Mouse (Mus musculus): ENCODE results near the gene Eef1b2. TPM values are rescaled to one million over a fixed set of nuclear protein-coding genes. Genes with fewer than 3 reads are reported as not detected.

Eef1b2 gene
- polyA plus RNA-seq, 1 experiment from 2014 or later, result 333 TPM

GRCm38 (mm10) chr1:63219277-63219676 lies 42.7 kb downstream of the Eef1b2 start:
- no peak for ATAC-seq (replicated peaks; ENCODE audit: extremely low read depth, insufficient read depth, low FRiP score)
- no peak overlapping the region for H3K4me2 ChIP-seq (ENCODE audit: low read depth, low read length)
- no peak overlapping the region for H3K9ac ChIP-seq (ENCODE audit: low read length)
- 0 out of 2 replicates have a peak, but pooled peaks cover 2% of the 10 kb centered on the region for H3K9me3 ChIP-seq (replicated peaks; ENCODE audit: control insufficient read depth, low read length)
- no peaks in the 10 kb centered on the region for H3K27me3 ChIP-seq (ENCODE audit: control insufficient read depth, insufficient read depth, low read length)
- H3K36me3 ChIP-seq (ENCODE audit: control insufficient read depth, insufficient read depth), result no peaks in the 10 kb centered on the region
- no peak overlapping the region for H3K27ac ChIP-seq (ENCODE audit: low read length)
- 92% methylated on average over 4 of the region's 4 CpGs for WGBS
- no peaks in the 10 kb centered on the region for H3K4me1 ChIP-seq (ENCODE audit: control insufficient read depth, insufficient read depth, low read length)
- no peak overlapping the region for H3K4me3 ChIP-seq (ENCODE audit: low read length)

- WGBS, result 45% methylated on average over 4 of the region's 4 CpGs
- no peak for ATAC-seq (replicated peaks; ENCODE audit: extremely low read depth, insufficient read depth, low FRiP score)
- no peak overlapping the region for H3K27ac ChIP-seq (ENCODE audit: low read length)
Observed at GRCm38 (mm10) chr1:63225009-63225408, 48.4 kb downstream of the Eef1b2 start.

GRCm38 (mm10) chr1:63225890-63226289 lies 49.3 kb downstream of the Eef1b2 start:
- H3K4me3 ChIP-seq (ENCODE audit: low read length), result no peak overlapping the region
- 6% methylated on average over 7 of the region's 7 CpGs for WGBS
- no peaks in the 10 kb centered on the region for H3K36me3 ChIP-seq (ENCODE audit: control insufficient read depth, insufficient read depth)
- H3K9ac ChIP-seq (ENCODE audit: low read length), result no peak overlapping the region
- 0 out of 2 replicates have a peak overlapping the region, but pooled peaks have one; percentile 9 for H3K4me2 ChIP-seq (ENCODE audit: low read depth, low read length)
- peak; percentile 80 for ATAC-seq (replicated peaks; ENCODE audit: extremely low read depth, insufficient read depth, low FRiP score)
- H3K27ac ChIP-seq (ENCODE audit: low read length), result no peak overlapping the region
- H3K27me3 ChIP-seq (ENCODE audit: control insufficient read depth, insufficient read depth, low read length), result no peaks in the 10 kb centered on the region
- no peaks in the 10 kb centered on the region for H3K9me3 ChIP-seq (replicated peaks; ENCODE audit: control insufficient read depth, low read length)
- 0 out of 2 replicates have a peak, but pooled peaks cover 3% of the 10 kb centered on the region for H3K4me1 ChIP-seq (ENCODE audit: control insufficient read depth, insufficient read depth, low read length)

More at GRCm38 (mm10) chr1:63225009-63225408, 48.4 kb downstream of the Eef1b2 start:
- H3K4me1 ChIP-seq (ENCODE audit: control insufficient read depth, insufficient read depth, low read length), result 0 out of 2 replicates have a peak, but pooled peaks cover 3% of the 10 kb centered on the region
- H3K27me3 ChIP-seq (ENCODE audit: control insufficient read depth, insufficient read depth, low read length), result no peaks in the 10 kb centered on the region
- no peak overlapping the region for H3K4me2 ChIP-seq (ENCODE audit: low read depth, low read length)
- H3K36me3 ChIP-seq (ENCODE audit: control insufficient read depth, insufficient read depth), result no peaks in the 10 kb centered on the region
- no peaks in the 10 kb centered on the region for H3K9me3 ChIP-seq (replicated peaks; ENCODE audit: control insufficient read depth, low read length)
- H3K9ac ChIP-seq (ENCODE audit: low read length), result no peak overlapping the region
- no peak overlapping the region for H3K4me3 ChIP-seq (ENCODE audit: low read length)

GRCm38 (mm10) chr1:63227241-63227640 lies 50.6 kb downstream of the Eef1b2 start:
- H3K9ac ChIP-seq (ENCODE audit: low read length), result no peak overlapping the region
- H3K4me2 ChIP-seq (ENCODE audit: low read depth, low read length), result no peak overlapping the region
- no peak for ATAC-seq (replicated peaks; ENCODE audit: extremely low read depth, insufficient read depth, low FRiP score)
- H3K36me3 ChIP-seq (ENCODE audit: control insufficient read depth, insufficient read depth), result no peaks in the 10 kb centered on the region
- H3K27me3 ChIP-seq (ENCODE audit: control insufficient read depth, insufficient read depth, low read length), result no peaks in the 10 kb centered on the region
- WGBS, result 79% methylated on average over 5 of the region's 5 CpGs
- no peak overlapping the region for H3K4me3 ChIP-seq (ENCODE audit: low read length)
- no peak overlapping the region for H3K27ac ChIP-seq (ENCODE audit: low read length)
- 0 out of 2 replicates have a peak, but pooled peaks cover 3% of the 10 kb centered on the region for H3K4me1 ChIP-seq (ENCODE audit: control insufficient read depth, insufficient read depth, low read length)
- H3K9me3 ChIP-seq (replicated peaks; ENCODE audit: control insufficient read depth, low read length), result no peaks in the 10 kb centered on the region

Small RNA genes lying within 50 kb of the gene (microRNA-seq; reads per million reads assigned to microRNA genes)
- gene Gm24557 (not detected), gene Gm27512 (not detected)

Other genes starting within 250 kb of the Eef1b2 start
- 8.0 and 9.4 TPM in 2 replicates for gene Ino80d, start 62.2 kb upstream of the Eef1b2 start, polyA plus RNA-seq (2015; fragmentation: Nextera tagmentation; extraction: Ambion mirVana)
- gene Ndufs1, start within 50 bp of the Eef1b2 start, polyA plus RNA-seq (2015; fragmentation: Nextera tagmentation; extraction: Ambion mirVana), result 450 and 470 TPM in 2 replicates
- 0.12 and 0.30 TPM in 2 replicates for gene Gpr1, start 37.7 kb downstream of the Eef1b2 start, polyA plus RNA-seq (2015; fragmentation: Nextera tagmentation; extraction: Ambion mirVana)
- gene Zdbf2, start 96.4 kb downstream of the Eef1b2 start, polyA plus RNA-seq (2015; fragmentation: Nextera tagmentation; extraction: Ambion mirVana), result 3.2 and 5.0 TPM in 2 replicates

Measured in heart, embryonic 16.5 days (tissue).